Comparison of ENCODE assay signal across 15 mouse cellular contexts in genomic region chr11:96886942-96887546, GRCm38 (mm10). TPM values are rescaled to one million over a fixed set of nuclear protein-coding genes. Genes with fewer than 3 reads are reported as not detected.
DNase-seq lines count a peak whose midpoint lies in the region; ATAC-seq lines count a peak whose summit lies in the region.
"Had no signal": no experiment of that assay in that cellular context is flagged by ENCODE, and none has a peak within 500 bp of the region (broad histone marks: within the 10 kb centered on the region; RNA-seq: fewer than 3 reads in every experiment).

No protein-coding gene starts in this region.

- H3K27me3 ChIP-seq in midbrain, embryonic 15.5 days (replicated peaks), result no peaks in the 10 kb centered on the region
- H3K27me3 ChIP-seq: heart, embryonic 15.5 days; limb, embryonic 13.5 days had no signal

- H3K36me3 ChIP-seq in midbrain, embryonic 15.5 days (replicated peaks), result no peaks in the 10 kb centered on the region
- H3K36me3 ChIP-seq: heart, embryonic 15.5 days; limb, embryonic 13.5 days had no signal

- ATAC-seq in hematopoietic stem cell, adult 5-6 weeks (replicated peaks in 1 of 2; ENCODE audit: insufficient read depth in 1 of 2, low FRiP score in 2 of 2, low TSS enrichment in 1 of 2, low read depth in 1 of 2, poor library complexity in 2 of 2, severe bottlenecking in 2 of 2), result peak; percentile 27 to 62; a peak in 2 of 4 replicates
- no peak for ATAC-seq in midbrain, embryonic 15.5 days (replicated peaks)
- ATAC-seq: intestine, embryonic 16.5 days had no signal

- 83% methylated on average over 8 of the region's 8 CpGs for WGBS in midbrain, embryonic 15.5 days

- H3K27ac ChIP-seq in midbrain, embryonic 15.5 days, result peak overlapping the region; percentile 79
- H3K27ac ChIP-seq: gastrocnemius, adult 2 months; heart, embryonic 15.5 days; limb, embryonic 13.5 days had no signal

- H3K4me1 ChIP-seq in midbrain, embryonic 15.5 days, result peaks cover 19% of the 10 kb centered on the region
- H3K4me1 ChIP-seq: heart, embryonic 15.5 days had no signal

- intact Hi-C loops in left cerebral cortex, postnatal 4 days (cut with DNase I), result no loop called here

- H3K4me3 ChIP-seq in midbrain, embryonic 15.5 days, result no peak overlapping the region
- H3K4me3 ChIP-seq: gastrocnemius, adult 2 months; heart, embryonic 15.5 days; limb, embryonic 13.5 days; myocyte had no signal

- peak; percentile 56 for DNase-seq in left cerebral cortex, postnatal 4 days
- no peak for DNase-seq in left cerebral cortex, adult 9 months (ENCODE audit: low spot score in 2 of 2)
- DNase-seq in brain, adult 2 months (ENCODE audit: low read depth, low spot score), result peak; percentile 70
- no peak for DNase-seq in urinary bladder, postnatal 10 days (ENCODE audit: low spot score)
- DNase-seq in gastrocnemius, postnatal 4 days (ENCODE audit: low spot score in 2 of 2), result no peak
- no peak for DNase-seq in kidney, postnatal 4 days
- DNase-seq: gastrocnemius, adult 2 months; lung, embryonic 14.5 days had no signal

- no peak overlapping the region for H3K4me2 ChIP-seq in midbrain, embryonic 15.5 days
- H3K4me2 ChIP-seq: heart, embryonic 15.5 days; limb, embryonic 13.5 days; lung, embryonic 14.5 days had no signal

- no peaks in the 10 kb centered on the region for H3K9me3 ChIP-seq in midbrain, embryonic 15.5 days
- H3K9me3 ChIP-seq: heart, embryonic 15.5 days; limb, embryonic 13.5 days had no signal

- no peak overlapping the region for H3K9ac ChIP-seq in midbrain, embryonic 15.5 days
- H3K9ac ChIP-seq: heart, embryonic 15.5 days; limb, embryonic 13.5 days; lung, embryonic 14.5 days had no signal

RNA-seq across cellular contexts. Expression of gene Cdk5rap3, which starts 29.3 kb away (rescaled TPM):
- 10 to 100 TPM; 63.3 to 65.4 TPM for total RNA-seq in left cerebral cortex, postnatal 4 days (2021)
- total RNA-seq in hematopoietic stem cell, adult 5-6 weeks (2017), result 48.3 and 59.6 TPM in 2 replicates
- polyA plus RNA-seq in midbrain, embryonic 15.5 days (2015; fragmentation: Nextera tagmentation; extraction: Ambion mirVana), result 88.2 and 91.7 TPM in 2 replicates
- total RNA-seq in gastrocnemius, postnatal 4 days (2021), result 10 to 100 TPM; 39.2 to 45.1 TPM

RNA-seq across cellular contexts. Expression of gene Copz2, which starts 37.4 kb away (rescaled TPM):
- 1 to 10 TPM; 4.1 to 5.9 TPM for total RNA-seq in left cerebral cortex, postnatal 4 days (2021)
- 3.1 and 5.9 TPM in 2 replicates for total RNA-seq in hematopoietic stem cell, adult 5-6 weeks (2017)
- 19.9 and 20.5 TPM in 2 replicates for polyA plus RNA-seq in midbrain, embryonic 15.5 days (2015; fragmentation: Nextera tagmentation; extraction: Ambion mirVana)
- 10 to 100 TPM; 71.4 to 77.1 TPM for total RNA-seq in gastrocnemius, postnatal 4 days (2021)

RNA-seq across cellular contexts. Expression of gene Prr15l, which starts 40.9 kb away (rescaled TPM):
- not detected for total RNA-seq in left cerebral cortex, postnatal 4 days (2021)
- 0.74 TPM in 1 of 2 replicates, not detected in the other for total RNA-seq in hematopoietic stem cell, adult 5-6 weeks (2017)
- polyA plus RNA-seq in midbrain, embryonic 15.5 days (2015; fragmentation: Nextera tagmentation; extraction: Ambion mirVana), result 0.17 and 0.30 TPM in 2 replicates
- total RNA-seq in gastrocnemius, postnatal 4 days (2021), result not detected
- total RNA-seq: gastrocnemius, adult 2 months; layer of hippocampus, adult 8-10 months had no signal

RNA-seq across cellular contexts. Expression of gene Pnpo, which starts 56.7 kb away (rescaled TPM):
- total RNA-seq in left cerebral cortex, postnatal 4 days (2021), result 10 to 100 TPM; 11.7 to 15.1 TPM
- 32.5 and 32.6 TPM in 2 replicates for total RNA-seq in hematopoietic stem cell, adult 5-6 weeks (2017)
- 28.7 and 29.7 TPM in 2 replicates for polyA plus RNA-seq in midbrain, embryonic 15.5 days (2015; fragmentation: Nextera tagmentation; extraction: Ambion mirVana)
- total RNA-seq in gastrocnemius, postnatal 4 days (2021), result 1 to 10 TPM; 8.2 to 8.3 TPM

RNA-seq across cellular contexts. Expression of gene Nfe2l1, which starts 57.3 kb away (rescaled TPM):
- total RNA-seq in left cerebral cortex, postnatal 4 days (2021), result 100 to 1,000 TPM; 108 to 115 TPM
- total RNA-seq in hematopoietic stem cell, adult 5-6 weeks (2017), result 50.1 and 51.6 TPM in 2 replicates
- 80.9 and 81.2 TPM in 2 replicates for polyA plus RNA-seq in midbrain, embryonic 15.5 days (2015; fragmentation: Nextera tagmentation; extraction: Ambion mirVana)
- 100 to 1,000 TPM; 200 to 204 TPM for total RNA-seq in gastrocnemius, postnatal 4 days (2021)

Comparison
In these comparisons a context has a peak if more than half of its experiments do, and no peak if none do; other contexts are left out.
1. DNase-seq: peak in left cerebral cortex, postnatal 4 days (single experiment) and brain, adult 2 months (single experiment); none in left cerebral cortex, adult 9 months (0 of 2), urinary bladder, postnatal 10 days (single experiment), gastrocnemius, postnatal 4 days (0 of 2) and kidney, postnatal 4 days (0 of 2).
2. RNA of gene Copz2, which starts 37.4 kb away (total RNA-seq): 71.4 to 77.1 TPM in gastrocnemius, postnatal 4 days; 4.1 to 5.9 TPM in left cerebral cortex, postnatal 4 days and 3.1 to 5.9 TPM in hematopoietic stem cell, adult 5-6 weeks; every median in the first group is over 10 times any median in the second.